Mouse (Mus musculus): Measurements from ENCODE around the gene Zfp991. TPM values are rescaled to one million over a fixed set of nuclear protein-coding genes. Genes with fewer than 3 reads are reported as not detected.

Gene Zfp991
- 4.9 to 11.5 TPM (median 7.9 TPM) in 4 replicates for total RNA-seq (2023; ENCODE audit: inconsistent age)

DNA sequence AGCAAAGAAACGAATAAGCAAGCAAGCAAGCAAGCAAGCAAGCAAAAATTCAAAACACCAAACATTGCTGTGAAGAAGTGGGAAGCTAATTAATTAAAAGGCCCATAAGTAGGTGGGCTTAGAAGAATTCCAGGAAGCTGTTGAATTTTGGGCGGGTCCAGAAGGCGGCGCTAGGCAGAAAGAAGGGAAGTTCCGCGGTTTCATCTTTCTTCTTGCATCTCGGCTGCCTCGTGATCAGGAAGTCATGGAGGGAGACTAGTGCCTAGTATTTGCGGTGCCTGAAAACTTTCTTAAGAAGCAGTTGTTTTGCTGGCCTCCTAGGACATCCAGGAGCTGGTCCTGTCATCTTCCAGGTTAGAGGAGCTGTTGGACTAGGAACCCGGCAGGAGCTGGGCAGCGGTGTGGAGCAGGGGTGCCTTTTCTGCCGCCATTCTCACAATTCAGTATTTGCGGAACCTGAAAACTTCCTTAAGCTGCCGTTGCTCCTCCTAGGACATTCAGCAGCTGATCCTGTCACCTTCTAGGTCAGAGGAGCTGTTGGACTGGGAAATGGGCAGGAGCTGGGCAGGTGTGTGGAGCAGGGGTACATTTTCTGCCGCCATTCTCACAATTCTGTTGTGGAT lies at the start of gene Zfp991:
Gene Zfp991, plus strand, starts transcription at position 202 of the 623 bp plus-strand sequence.

Other genes with a start within 250 kb of the Zfp991 start
- 0.75 TPM in 1 of 4 replicates, not detected in the others for gene Gm21411, start 222.4 kb upstream of the Zfp991 start, total RNA-seq (2023; ENCODE audit: inconsistent age)
- gene Zfp989, start 160.1 kb upstream of the Zfp991 start, total RNA-seq (2023; ENCODE audit: inconsistent age): 0.32 TPM in 1 of 4 replicates, not detected in the others
- 1.7 to 2.6 TPM (median 2.2 TPM) in 4 replicates for gene Rex2, start 110.2 kb upstream of the Zfp991 start, total RNA-seq (2023; ENCODE audit: inconsistent age)
- gene Zfp988, start 173.6 kb downstream of the Zfp991 start, total RNA-seq (2023; ENCODE audit: inconsistent age): 0.21 to 0.96 TPM (median 0.26 TPM) in 3 of 4 replicates, not detected in the other
- gene Zfp978, start 229.3 kb downstream of the Zfp991 start, total RNA-seq (2023; ENCODE audit: inconsistent age): not detected in 4 replicates

Data from B cell, adult (primary cell).